Mouse (Mus musculus) limb, embryonic 13.5 days (tissue): ENCODE data around the gene Dnajc22. TPM values are rescaled to one million over a fixed set of nuclear protein-coding genes. Genes with fewer than 3 reads are reported as not detected.

ENCODE experiments used
- ATAC-seq: fragments of 200-750 bp; cut with Nextera tagmentation; 2 replicates; pipeline ENCODE4 v1.8.0; 2017; ENCODE audit warnings: low read depth, moderate number of reproducible peaks, moderate TSS enrichment; ENCODE audit not compliant: low FRiP score
- H3K27ac ChIP-seq: fragments of 300-500 bp; sonication (generic); 2 replicates; pipeline ENCODE4 v1.5.1; 2015; ENCODE audit warnings: inconsistent platforms, mild to moderate bottlenecking, moderate library complexity
- H3K27me3 ChIP-seq: fragments of 300-500 bp; sonication (generic); 2 replicates; pipeline ENCODE4 v1.6.1; 2015; ENCODE audit warnings: mild to moderate bottlenecking, inconsistent platforms
- H3K36me3 ChIP-seq: fragments of 300-500 bp; sonication (generic); 2 replicates; pipeline ENCODE4 v1.6.1; 2015; ENCODE audit warnings: inconsistent platforms, mild to moderate bottlenecking, moderate library complexity
- H3K4me1 ChIP-seq: fragments of 300-500 bp; sonication (generic); 2 replicates; pipeline ENCODE4 v1.6.1; 2015; ENCODE audit warnings: inconsistent platforms
- H3K4me2 ChIP-seq: fragments of 300-500 bp; sonication (generic); replicated peaks from 2 replicates; pipeline ENCODE4 v1.6.1; 2015; ENCODE audit warnings: inconsistent platforms, mild to moderate bottlenecking, moderate library complexity
- H3K4me3 ChIP-seq: fragments of 300-500 bp; sonication (generic); 2 replicates; pipeline ENCODE4 v1.5.1; 2015; ENCODE audit warnings: moderate library complexity, mild to moderate bottlenecking, inconsistent platforms
- H3K9ac ChIP-seq: fragments of 300-500 bp; sonication (generic); 2 replicates; pipeline ENCODE4 v1.6.1; 2015; ENCODE audit warnings: mild to moderate bottlenecking, inconsistent platforms
- H3K9me3 ChIP-seq: fragments of 300-500 bp; sonication (generic); 2 replicates; pipeline ENCODE4 v1.6.1; 2016; ENCODE audit warnings: inconsistent platforms
- WGBS: fragments of 180-500 bp; shearing (Covaris S2); methylation state at CpG from one replicate; pipeline ENCODE4 v1.1.7; 2015; 5-methylcytosine and 5-hydroxymethylcytosine counted together
- polyA plus RNA-seq: library from polyadenylated mRNA; unstranded; fragments of >200 nt; fragmentation: Nextera tagmentation; extraction: Ambion mirVana; gene quantifications from 2 replicates; pipeline ENCODE4 v1.2.1, GENCODE M21; 2015

Dnajc22 gene
- polyA plus RNA-seq, 1 experiment from 2014 or later: 0.83 TPM

DNA sequence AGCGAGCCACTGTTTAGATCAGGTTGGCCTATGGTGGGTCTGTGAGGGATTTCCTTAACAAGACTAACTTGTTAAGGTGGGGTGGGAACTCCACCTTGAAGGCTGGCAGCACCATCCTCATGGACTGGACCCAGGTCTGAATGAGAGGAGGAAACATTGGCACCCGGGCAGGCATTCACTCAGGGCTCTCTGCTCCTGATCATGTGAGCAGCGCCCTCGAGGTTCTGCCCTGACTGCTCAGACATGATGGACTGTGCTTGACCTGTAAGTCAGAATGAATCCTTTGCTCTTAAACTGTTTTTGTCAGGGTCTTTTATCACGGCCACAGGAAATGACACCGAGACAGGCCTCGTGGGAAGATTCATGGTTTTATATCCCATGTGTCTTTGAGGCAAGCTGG lies 12.3 kb downstream of the Dnajc22 start:
- ATAC-seq: no peak
- H3K27me3 ChIP-seq: peaks cover 10% of the 10 kb centered on the region; the same call in 1 of the 2 replicates
- H3K9ac ChIP-seq: no peak overlapping the region
- H3K36me3 ChIP-seq: no peaks in the 10 kb centered on the region
- no peak overlapping the region for H3K27ac ChIP-seq
- H3K4me1 ChIP-seq: no peaks in the 10 kb centered on the region
- H3K4me2 ChIP-seq: no peak overlapping the region
- WGBS: 46% methylated on average over 7 of the region's 7 CpGs
- H3K9me3 ChIP-seq: no peaks in the 10 kb centered on the region
- no peak overlapping the region for H3K4me3 ChIP-seq

DNA sequence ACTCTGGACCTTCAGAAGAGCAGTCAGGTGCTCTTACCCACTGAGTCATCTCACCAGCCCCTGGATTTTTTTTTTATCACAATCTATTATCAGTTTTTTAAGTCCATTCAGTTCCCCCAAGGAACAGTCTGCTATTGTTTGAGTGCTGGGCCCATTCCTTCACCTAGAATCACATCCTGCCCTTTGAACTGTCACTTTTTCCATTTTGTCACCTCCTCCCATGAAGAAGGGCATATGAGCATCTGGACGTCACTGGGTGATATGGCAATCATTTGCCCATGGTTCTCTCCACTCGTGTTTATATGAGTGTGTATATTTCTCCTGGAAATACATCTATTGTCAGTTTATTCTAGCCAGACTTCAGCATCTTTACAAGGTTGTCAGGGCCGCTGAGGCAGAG lies 14.9 kb downstream of the Dnajc22 start:
- no peak overlapping the region for H3K27ac ChIP-seq
- no peaks in the 10 kb centered on the region for H3K36me3 ChIP-seq
- no peaks in the 10 kb centered on the region for H3K27me3 ChIP-seq
- WGBS: 82% methylated on average over 3 of the region's 3 CpGs
- H3K9ac ChIP-seq: no peak overlapping the region
- ATAC-seq: no peak
- H3K9me3 ChIP-seq: no peaks in the 10 kb centered on the region
- H3K4me3 ChIP-seq: no peak overlapping the region
- no peak overlapping the region for H3K4me2 ChIP-seq
- no peaks in the 10 kb centered on the region for H3K4me1 ChIP-seq

DNA sequence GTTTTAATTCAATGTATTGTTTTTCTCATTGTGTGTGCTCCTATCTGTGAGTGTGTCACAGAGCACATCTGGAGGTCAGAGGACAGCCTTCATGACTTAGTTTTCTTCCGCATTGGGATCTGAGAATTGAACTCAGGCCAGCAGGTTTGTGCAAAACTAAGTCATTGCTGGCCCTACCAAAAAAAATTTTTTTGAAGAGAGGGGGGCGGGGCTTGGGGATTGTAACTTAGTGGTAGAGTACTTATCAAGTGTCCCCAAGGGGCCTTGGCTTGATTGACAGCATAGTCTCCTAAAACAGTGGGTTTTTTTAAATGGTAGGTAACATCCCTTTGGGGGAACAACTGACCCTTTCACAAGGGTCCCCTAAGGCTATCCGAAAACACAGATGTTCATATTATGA lies 18.2 kb downstream of the Dnajc22 start:
- Histone ChIP-seq H3K4me2 (no peak overlapping the region), H3K9me3 (no peaks in the 10 kb centered on the region), H3K4me1 (no peaks in the 10 kb centered on the region), H3K27me3 (no peaks in the 10 kb centered on the region), H3K36me3 (no peaks in the 10 kb centered on the region), H3K9ac (no peak overlapping the region), H3K27ac (no peak overlapping the region), H3K4me3 (no peak overlapping the region)
- no peak for ATAC-seq
- 86% methylated on average over 3 of the region's 3 CpGs for WGBS

DNA sequence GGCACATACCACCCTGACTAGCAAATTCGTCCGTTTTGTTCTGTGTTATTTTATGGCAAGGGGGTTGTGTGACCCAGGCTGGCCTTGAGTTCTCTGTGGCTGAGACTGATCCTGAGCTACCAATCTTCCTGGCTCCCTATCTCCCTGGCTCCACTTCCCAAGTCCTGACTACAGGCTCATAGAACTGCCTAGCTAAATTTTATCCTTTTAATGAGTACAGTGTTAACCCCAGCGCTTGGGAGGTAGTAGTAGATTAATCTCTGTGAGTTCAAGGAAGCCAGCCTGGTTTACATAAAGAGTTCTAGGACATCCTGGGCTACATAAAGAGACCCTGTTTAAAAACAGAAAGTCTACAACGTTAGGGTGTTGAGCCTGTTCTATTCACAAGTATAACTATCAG lies 18.8 kb downstream of the Dnajc22 start:
- H3K9me3 ChIP-seq: no peaks in the 10 kb centered on the region
- H3K36me3 ChIP-seq: no peaks in the 10 kb centered on the region
- ATAC-seq: no peak
- H3K27ac ChIP-seq: no peak overlapping the region
- H3K4me3 ChIP-seq: no peak overlapping the region
- H3K4me2 ChIP-seq: no peak overlapping the region
- no peaks in the 10 kb centered on the region for H3K4me1 ChIP-seq
- H3K27me3 ChIP-seq: no peaks in the 10 kb centered on the region
- 57% methylated on average over 4 of the region's 4 CpGs for WGBS
- H3K9ac ChIP-seq: no peak overlapping the region

DNA sequence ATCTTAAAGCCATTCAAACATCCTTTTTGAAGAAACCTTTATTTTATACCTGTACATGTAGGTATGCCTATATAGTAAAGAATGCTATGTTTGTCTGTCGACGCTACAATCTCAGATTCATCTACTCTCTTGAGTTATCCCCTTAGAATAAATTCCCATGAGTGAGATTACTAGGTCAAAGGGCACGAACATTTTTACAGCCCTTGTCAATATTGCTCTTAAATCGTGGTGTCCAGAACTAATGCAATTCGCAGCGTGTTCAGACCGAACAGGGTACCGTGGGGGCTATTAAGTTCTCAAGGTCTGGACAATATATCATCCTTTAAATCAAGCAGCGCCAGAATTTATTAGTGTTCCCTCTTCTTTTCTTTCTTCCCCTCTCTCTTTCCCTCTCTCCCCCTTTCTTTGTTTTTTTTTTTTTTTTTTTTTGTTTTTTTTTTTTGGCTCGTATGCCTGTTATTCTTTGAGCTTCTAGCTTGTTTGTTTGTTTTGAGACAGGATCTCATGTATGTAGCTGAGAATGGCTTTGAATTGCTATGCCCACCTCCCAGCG lies 19.9 kb downstream of the Dnajc22 start:
- Histone ChIP-seq H3K27ac (no peak overlapping the region), H3K9me3 (no peaks in the 10 kb centered on the region), H3K9ac (no peak overlapping the region), H3K36me3 (no peaks in the 10 kb centered on the region), H3K4me2 (peak overlapping the region; percentile 45), H3K4me3 (peak overlapping the region; percentile 2; the same call in 1 of the 2 replicates), H3K4me1 (no peaks in the 10 kb centered on the region), H3K27me3 (no peaks in the 10 kb centered on the region)
- WGBS: 35% methylated on average over 11 of the region's 11 CpGs
- no peak for ATAC-seq

DNA sequence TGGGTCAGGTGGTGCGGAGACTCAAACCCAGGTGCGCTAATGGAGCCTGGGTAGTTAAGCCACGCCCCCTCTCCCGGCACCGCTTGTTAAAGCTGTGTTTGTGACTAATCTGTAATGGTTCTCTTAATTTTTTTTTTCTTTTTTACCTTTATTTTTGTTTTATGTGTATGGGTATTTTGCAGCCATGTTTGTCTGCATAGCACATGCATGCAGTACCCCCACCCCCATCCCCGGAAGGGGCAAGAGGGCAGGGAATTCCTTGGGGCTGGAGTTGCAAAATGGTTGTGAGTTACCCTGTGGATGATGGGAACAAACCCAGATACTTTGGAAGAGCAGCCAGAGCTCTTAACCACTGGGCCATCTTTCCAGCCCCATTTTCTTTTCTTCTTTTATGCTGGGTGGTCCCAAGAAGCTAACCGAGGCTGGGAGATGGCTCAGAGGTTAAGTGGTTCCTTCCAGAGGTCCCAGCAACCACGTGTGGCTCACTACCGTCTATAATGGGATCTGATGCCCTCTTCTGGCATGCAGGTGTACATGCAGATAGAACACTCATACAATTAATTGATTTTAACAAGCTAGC lies 20.5 kb downstream of the Dnajc22 start:
- H3K4me3 ChIP-seq: peak overlapping the region; percentile 2; the same call in 1 of the 2 replicates
- H3K27ac ChIP-seq: no peak overlapping the region
- H3K27me3 ChIP-seq: no peaks in the 10 kb centered on the region
- no peaks in the 10 kb centered on the region for H3K9me3 ChIP-seq
- H3K9ac ChIP-seq: no peak overlapping the region
- peak overlapping the region; percentile 45 for H3K4me2 ChIP-seq
- 6% methylated on average over 9 of the region's 9 CpGs for WGBS
- H3K36me3 ChIP-seq: no peaks in the 10 kb centered on the region
- H3K4me1 ChIP-seq: no peaks in the 10 kb centered on the region
- no peak for ATAC-seq

DNA sequence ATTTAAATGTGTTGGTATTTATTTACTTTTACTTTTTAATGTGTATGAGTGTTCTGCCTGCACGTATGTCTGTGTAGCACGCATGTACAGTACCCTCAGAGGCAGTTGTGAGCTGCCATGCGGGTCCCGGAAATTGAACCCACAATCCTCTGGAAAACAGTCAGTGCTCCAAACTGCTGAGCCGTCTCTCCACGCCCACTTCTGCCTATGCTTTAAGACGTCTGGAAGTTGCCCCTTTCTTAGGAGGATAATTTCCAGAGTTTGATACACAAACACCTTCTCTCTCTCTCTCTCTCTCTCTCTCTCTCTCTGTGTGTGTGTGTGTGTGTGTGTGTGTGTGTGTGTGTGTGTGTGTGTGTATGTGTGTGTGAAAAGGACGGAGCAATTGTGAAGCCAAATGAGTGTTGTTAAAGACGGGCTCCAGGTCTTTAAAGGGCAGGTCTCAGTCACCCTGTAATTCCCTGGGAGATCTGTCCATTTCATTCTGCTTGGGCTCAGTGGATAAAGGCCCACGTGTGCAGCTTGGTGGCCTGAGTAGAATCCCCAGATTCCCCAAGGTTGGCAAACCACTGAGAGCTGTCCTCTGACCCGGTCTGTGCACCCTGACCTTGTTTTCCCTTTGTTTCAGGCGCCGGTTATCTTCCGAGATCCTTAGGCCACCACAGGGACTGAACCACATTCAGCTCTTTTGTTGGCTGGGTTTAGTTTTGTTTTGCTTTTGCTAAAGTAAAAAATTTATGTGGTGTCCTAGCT lies 21.5 kb downstream of the Dnajc22 start:
- H3K4me2 ChIP-seq: no peak overlapping the region
- no peaks in the 10 kb centered on the region for H3K9me3 ChIP-seq
- H3K36me3 ChIP-seq: no peaks in the 10 kb centered on the region
- H3K4me1 ChIP-seq: no peaks in the 10 kb centered on the region
- H3K27ac ChIP-seq: no peak overlapping the region
- H3K4me3 ChIP-seq: no peak overlapping the region
- no peak for ATAC-seq
- H3K27me3 ChIP-seq: no peaks in the 10 kb centered on the region
- no peak overlapping the region for H3K9ac ChIP-seq
- 54% methylated on average over 14 of the region's 14 CpGs for WGBS

DNA sequence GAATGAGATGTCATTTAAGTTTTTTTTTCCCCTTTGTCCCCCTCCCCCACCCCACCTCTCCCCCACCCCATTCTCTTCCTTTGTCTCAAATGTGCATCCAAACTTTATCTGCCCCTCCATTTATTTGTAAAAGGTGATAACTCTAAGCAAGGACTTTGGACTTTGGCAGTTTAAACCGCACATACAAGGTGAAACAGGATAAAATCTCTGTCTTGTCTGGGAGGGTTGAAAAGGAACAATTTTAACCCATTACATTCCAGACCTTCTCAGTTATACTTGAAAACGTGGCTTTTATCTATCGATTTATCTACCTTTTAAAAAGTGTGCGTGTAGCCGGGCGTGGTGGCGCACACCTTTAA lies 22.1 kb downstream of the Dnajc22 start:
- WGBS: 86% methylated on average over 7 of the region's 7 CpGs
- no peaks in the 10 kb centered on the region for H3K36me3 ChIP-seq

DNA sequence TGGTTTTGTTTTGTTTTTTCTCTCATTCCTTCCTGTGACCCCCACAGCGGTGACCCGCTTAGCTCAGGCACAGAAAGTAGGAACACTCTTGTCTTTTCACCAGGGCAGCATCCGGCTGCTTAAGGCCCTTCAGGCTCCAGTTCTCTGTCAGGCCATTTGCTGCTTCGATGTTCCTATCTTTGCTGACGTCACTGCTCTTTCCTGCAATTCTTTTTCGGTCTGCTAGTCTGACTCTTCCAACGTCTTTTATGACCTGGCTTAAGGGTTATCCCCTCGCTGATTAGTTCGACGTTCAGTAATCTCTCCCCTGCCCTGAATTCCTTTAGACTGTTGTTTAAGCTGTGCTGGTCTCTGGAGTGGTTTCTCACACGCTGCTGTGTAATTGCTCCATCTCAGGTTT lies 23.6 kb downstream of the Dnajc22 start:
- no peak overlapping the region for H3K27ac ChIP-seq
- H3K9me3 ChIP-seq: no peaks in the 10 kb centered on the region
- peaks cover 3% of the 10 kb centered on the region; the same call in 1 of the 2 replicates for H3K27me3 ChIP-seq
- H3K36me3 ChIP-seq: no peaks in the 10 kb centered on the region
- no peak for ATAC-seq
- no peak overlapping the region for H3K9ac ChIP-seq
- H3K4me3 ChIP-seq: no peak overlapping the region
- H3K4me1 ChIP-seq: no peaks in the 10 kb centered on the region
- 32% methylated on average over 11 of the region's 11 CpGs for WGBS
- no peak overlapping the region for H3K4me2 ChIP-seq

More for the DNA sequence above, 22.1 kb downstream of the Dnajc22 start:
- Histone ChIP-seq H3K4me2 (no peak overlapping the region), H3K27ac (no peak overlapping the region), H3K4me3 (no peak overlapping the region), H3K27me3 (no peaks in the 10 kb centered on the region), H3K9me3 (no peaks in the 10 kb centered on the region), H3K4me1 (no peaks in the 10 kb centered on the region), H3K9ac (no peak overlapping the region)
- ATAC-seq: no peak

DNA sequence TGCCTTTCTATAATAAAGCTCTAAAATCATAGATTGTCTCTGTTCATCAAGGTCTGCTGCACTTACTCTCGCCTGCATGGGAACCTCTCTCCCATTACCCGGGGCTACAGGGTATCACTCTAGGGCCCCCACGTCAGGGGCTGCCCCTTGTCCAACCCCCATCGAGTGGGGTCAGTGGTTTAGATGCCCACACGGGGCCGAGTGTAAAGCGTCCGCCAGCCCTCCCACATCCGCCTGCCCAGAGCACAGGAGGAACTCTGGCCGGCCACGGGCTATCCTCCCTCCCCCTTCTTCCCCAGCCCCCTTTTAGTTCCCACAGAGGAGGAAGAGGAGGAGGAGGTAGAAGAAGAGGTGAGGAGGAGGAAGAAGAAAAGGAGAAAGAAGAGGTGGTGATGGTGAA lies 27.8 kb downstream of the Dnajc22 start:
- H3K36me3 ChIP-seq: no peaks in the 10 kb centered on the region
- no peak overlapping the region for H3K4me3 ChIP-seq
- H3K4me1 ChIP-seq: peaks cover 7% of the 10 kb centered on the region; the same call in 1 of the 2 replicates
- no peak for ATAC-seq
- H3K4me2 ChIP-seq: no peak overlapping the region
- H3K9ac ChIP-seq: no peak overlapping the region
- no peaks in the 10 kb centered on the region for H3K9me3 ChIP-seq
- 14% methylated on average over 11 of the region's 11 CpGs for WGBS
- H3K27ac ChIP-seq: no peak overlapping the region
- H3K27me3 ChIP-seq: peaks cover 3% of the 10 kb centered on the region; the same call in 1 of the 2 replicates

DNA sequence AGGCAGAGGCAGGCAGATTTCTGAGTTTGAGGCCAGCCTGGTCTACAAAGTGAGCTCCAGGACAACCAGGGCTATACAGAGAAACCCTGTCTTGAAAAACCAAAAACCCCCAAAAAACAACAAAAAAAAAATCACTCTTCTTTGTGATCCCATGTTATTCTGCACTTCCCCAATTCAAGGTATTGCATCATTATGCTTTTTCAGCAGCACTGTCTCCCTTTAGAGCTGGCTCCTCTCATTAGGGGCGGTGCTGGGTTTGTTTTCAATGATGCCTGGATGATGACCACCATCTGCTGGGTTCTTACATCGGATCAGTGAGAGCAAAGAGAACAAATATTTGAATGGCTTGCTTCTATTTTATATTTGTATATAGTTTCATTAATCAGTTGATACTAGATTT lies 29.7 kb downstream of the Dnajc22 start:
- Histone ChIP-seq H3K4me1 (peaks cover 7% of the 10 kb centered on the region; the same call in 1 of the 2 replicates), H3K27ac (no peak overlapping the region), H3K4me2 (no peak overlapping the region), H3K9ac (no peak overlapping the region), H3K27me3 (peaks cover 3% of the 10 kb centered on the region; the same call in 1 of the 2 replicates), H3K36me3 (no peaks in the 10 kb centered on the region), H3K9me3 (no peaks in the 10 kb centered on the region), H3K4me3 (no peak overlapping the region)
- no peak for ATAC-seq
- WGBS: 81% methylated on average over 2 of the region's 2 CpGs

DNA sequence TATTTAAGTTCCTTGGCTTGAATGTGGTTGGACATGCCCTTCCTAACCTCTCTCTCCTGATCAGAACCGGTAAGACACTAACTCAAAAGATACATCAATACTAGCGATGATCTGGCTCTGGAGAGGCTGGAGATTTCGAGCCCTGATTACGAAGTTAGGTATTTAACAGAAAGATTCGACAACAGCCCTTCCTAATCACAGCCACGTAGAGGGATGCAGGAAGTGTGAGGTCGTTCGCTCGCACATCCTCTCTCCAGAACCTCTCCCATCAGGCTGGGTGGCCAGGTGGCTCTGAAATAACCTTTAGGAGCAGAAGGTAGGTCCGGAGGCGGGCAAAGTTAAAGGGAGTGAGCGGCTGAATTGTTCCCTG lies 32.7 kb downstream of the Dnajc22 start, which contains the start of gene Spats2:
Spats2 (plus strand) TSS at position 206 of the 370 bp plus-strand sequence.
- Histone ChIP-seq H3K36me3 (no peaks in the 10 kb centered on the region), H3K27ac (peak within 1 kb of the TSS; percentile 94), H3K4me3 (peak within 1 kb of the TSS; percentile 71), H3K4me2 (peak within 1 kb of the TSS; percentile 77), H3K27me3 (peaks cover 3% of the 10 kb centered on the region; the same call in 1 of the 2 replicates), H3K9me3 (no peaks in the 10 kb centered on the region), H3K9ac (peak within 1 kb of the TSS; percentile 92), H3K4me1 (peaks cover 29% of the 10 kb centered on the region)
- 2% methylated on average over 12 of the region's 12 CpGs for WGBS
- ATAC-seq: no peak
